Mouse (Mus musculus): ENCODE measurements at regions not wholly inside any gene's neighbourhood (a gene's known extent, or its start where the extent isn't known, plus 50 kb on each side); places are given as distances from the start of the nearest gene placed in this dataset.

DNA sequence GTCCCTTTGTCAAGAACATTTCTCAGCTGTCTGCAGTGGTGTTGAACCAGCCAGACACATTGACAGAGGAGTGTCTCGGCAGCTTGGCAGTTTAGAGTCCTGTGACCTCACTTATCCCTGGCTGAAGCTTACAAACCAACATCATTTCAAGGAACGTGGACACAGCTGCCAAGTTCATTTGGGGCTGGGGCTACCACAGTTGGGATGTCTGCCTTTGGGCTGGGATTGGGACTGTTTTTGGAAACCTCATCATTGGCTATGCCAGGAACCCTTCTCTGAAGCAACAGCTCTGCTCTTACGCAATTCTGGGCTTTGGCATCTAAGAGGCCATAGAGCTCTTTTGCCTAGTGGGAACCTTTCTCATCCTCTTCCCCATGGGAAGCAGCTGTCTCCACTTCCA is 200.4 kb downstream of the Gm15262 start:
- H3K4me1 ChIP-seq (replicated peaks; ENCODE audit: control insufficient read depth, insufficient read depth, low read length): no peaks in the 10 kb centered on the region
- H3K4me2 ChIP-seq (replicated peaks): no peak overlapping the region
- H3K36me3 ChIP-seq (replicated peaks; ENCODE audit: control insufficient read depth, insufficient read depth): no peaks in the 10 kb centered on the region
- no peak overlapping the region for H3K27ac ChIP-seq
- no peaks in the 10 kb centered on the region; the same call in 1 of the 2 replicates for H3K27me3 ChIP-seq (ENCODE audit: control insufficient read depth, insufficient read depth, low read length)
- whole genome bisulfite sequencing: 81% methylated on average over 3 of the region's 3 CpGs
- H3K9me3 ChIP-seq (ENCODE audit: control insufficient read depth, low read length): no peaks in the 10 kb centered on the region
- H3K9ac ChIP-seq: no peak overlapping the region
- H3K4me3 ChIP-seq (replicated peaks; ENCODE audit: low read length): no peak overlapping the region
- no peak for DNase-seq (ENCODE audit: low spot score)
- ATAC-seq (ENCODE audit: low FRiP score): no peak

- no peaks in the 10 kb centered on the region for H3K4me1 ChIP-seq (replicated peaks; ENCODE audit: control insufficient read depth, insufficient read depth, low read length)
- H3K9ac ChIP-seq: no peak overlapping the region
- 95% methylated on average over 1 of the region's 1 CpGs for WGBS
- H3K36me3 ChIP-seq (replicated peaks; ENCODE audit: control insufficient read depth, insufficient read depth): no peaks in the 10 kb centered on the region
- no peak for ATAC-seq (ENCODE audit: low FRiP score)
- no peak overlapping the region for H3K4me3 ChIP-seq (replicated peaks; ENCODE audit: low read length)
- H3K4me2 ChIP-seq (replicated peaks): no peak overlapping the region
- DNase-seq (ENCODE audit: low spot score): no peak
- no peaks in the 10 kb centered on the region for H3K9me3 ChIP-seq (ENCODE audit: control insufficient read depth, low read length)
- H3K27ac ChIP-seq: no peak overlapping the region
- H3K27me3 ChIP-seq (ENCODE audit: control insufficient read depth, insufficient read depth, low read length): peaks cover 48% of the 10 kb centered on the region
These were observed 205.5 kb upstream of the Rai2 start for GRCm38 (mm10) chrX:161511341-161511740.

- WGBS: 63% methylated on average over 3 of the region's 3 CpGs
- Histone ChIP-seq H3K36me3 (replicated peaks; ENCODE audit: control insufficient read depth, insufficient read depth) (no peaks in the 10 kb centered on the region), H3K4me3 (replicated peaks; ENCODE audit: low read length) (no peak overlapping the region), H3K9ac (no peak overlapping the region), H3K27me3 (ENCODE audit: control insufficient read depth, insufficient read depth, low read length) (peaks cover 44% of the 10 kb centered on the region), H3K9me3 (ENCODE audit: control insufficient read depth, low read length) (no peaks in the 10 kb centered on the region), H3K27ac (no peak overlapping the region), H3K4me2 (replicated peaks) (no peak overlapping the region), H3K4me1 (replicated peaks; ENCODE audit: control insufficient read depth, insufficient read depth, low read length) (no peaks in the 10 kb centered on the region)
- ATAC-seq (ENCODE audit: low FRiP score) (no peak), DNase-seq (ENCODE audit: low spot score) (no peak)
These were observed 193.2 kb upstream of the Rai2 start for GRCm38 (mm10) chrX:161523432-161524256.

DNA sequence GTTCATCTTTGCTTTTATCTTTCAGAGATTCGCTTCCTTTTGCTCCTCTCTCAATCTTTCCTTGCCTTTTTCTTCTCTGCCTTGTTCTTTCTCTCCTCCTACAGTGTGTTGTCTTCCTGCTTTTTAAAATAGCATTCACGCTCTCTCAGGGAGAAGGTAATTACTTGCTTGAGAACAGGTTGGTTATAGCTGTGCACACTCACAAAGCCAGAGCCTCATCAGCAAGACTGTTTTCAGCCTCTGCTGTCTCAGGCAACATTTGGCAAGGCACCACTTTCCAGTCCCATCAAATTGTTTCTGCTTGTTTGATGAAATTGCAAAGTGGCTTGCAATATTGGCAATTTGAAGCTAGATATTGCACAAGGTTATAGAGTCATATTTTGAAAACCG is 192.6 kb upstream of the Rai2 start:
- no peak for ATAC-seq (ENCODE audit: low FRiP score)
- no peak overlapping the region for H3K9ac ChIP-seq
- 66% methylated on average over 3 of the region's 3 CpGs for WGBS
- no peak overlapping the region for H3K4me3 ChIP-seq (replicated peaks; ENCODE audit: low read length)
- H3K36me3 ChIP-seq (replicated peaks; ENCODE audit: control insufficient read depth, insufficient read depth): no peaks in the 10 kb centered on the region
- no peak overlapping the region for H3K4me2 ChIP-seq (replicated peaks)
- H3K27ac ChIP-seq: no peak overlapping the region
- no peak for DNase-seq (ENCODE audit: low spot score)
- H3K27me3 ChIP-seq (ENCODE audit: control insufficient read depth, insufficient read depth, low read length): peaks cover 46% of the 10 kb centered on the region
- no peaks in the 10 kb centered on the region for H3K4me1 ChIP-seq (replicated peaks; ENCODE audit: control insufficient read depth, insufficient read depth, low read length)
- H3K9me3 ChIP-seq (ENCODE audit: control insufficient read depth, low read length): no peaks in the 10 kb centered on the region

DNA sequence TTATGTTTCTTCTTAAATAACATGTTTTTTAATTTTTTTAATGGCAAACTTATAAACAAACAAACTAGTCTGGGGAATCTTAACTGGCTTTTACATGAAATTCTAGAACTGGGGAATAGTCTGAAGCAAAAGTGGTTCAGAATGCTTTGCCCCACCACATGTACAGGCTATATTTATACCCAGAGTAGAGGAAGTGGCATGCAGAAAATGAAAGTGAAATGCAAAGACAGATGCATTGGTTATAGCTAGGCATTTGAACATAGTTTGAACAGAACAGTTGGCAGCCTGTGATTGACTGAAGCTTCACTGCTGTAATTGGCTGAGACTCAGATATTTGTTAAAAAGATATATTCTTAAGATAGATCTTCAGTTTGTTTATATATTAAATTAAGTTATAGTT is 179.6 kb upstream of the Rai2 start:
- Histone ChIP-seq H3K9me3 (ENCODE audit: control insufficient read depth, low read length) (no peaks in the 10 kb centered on the region), H3K4me1 (replicated peaks; ENCODE audit: control insufficient read depth, insufficient read depth, low read length) (no peaks in the 10 kb centered on the region), H3K36me3 (replicated peaks; ENCODE audit: control insufficient read depth, insufficient read depth) (no peaks in the 10 kb centered on the region), H3K9ac (no peak overlapping the region), H3K27me3 (ENCODE audit: control insufficient read depth, insufficient read depth, low read length) (peaks cover 28% of the 10 kb centered on the region), H3K4me3 (replicated peaks; ENCODE audit: low read length) (no peak overlapping the region), H3K4me2 (replicated peaks) (no peak overlapping the region), H3K27ac (no peak overlapping the region)
- ATAC-seq (ENCODE audit: low FRiP score) (no peak), DNase-seq (ENCODE audit: low spot score) (no peak)

- H3K27ac ChIP-seq: no peak overlapping the region
- DNase-seq (ENCODE audit: low spot score): no peak
- no peak overlapping the region for H3K4me2 ChIP-seq (replicated peaks)
- WGBS: 44% methylated on average over 5 of the region's 5 CpGs
- H3K27me3 ChIP-seq (ENCODE audit: control insufficient read depth, insufficient read depth, low read length): peaks cover 5% of the 10 kb centered on the region; the same call in 1 of the 2 replicates
- H3K9me3 ChIP-seq (ENCODE audit: control insufficient read depth, low read length): no peaks in the 10 kb centered on the region
- no peak for ATAC-seq (ENCODE audit: low FRiP score)
- H3K4me1 ChIP-seq (replicated peaks; ENCODE audit: control insufficient read depth, insufficient read depth, low read length): no peaks in the 10 kb centered on the region
- H3K9ac ChIP-seq: no peak overlapping the region
- H3K36me3 ChIP-seq (replicated peaks; ENCODE audit: control insufficient read depth, insufficient read depth): no peaks in the 10 kb centered on the region
- no peak overlapping the region for H3K4me3 ChIP-seq (replicated peaks; ENCODE audit: low read length)
These were observed 160.0 kb upstream of the Rai2 start for GRCm38 (mm10) chrX:161556896-161557295.

DNA sequence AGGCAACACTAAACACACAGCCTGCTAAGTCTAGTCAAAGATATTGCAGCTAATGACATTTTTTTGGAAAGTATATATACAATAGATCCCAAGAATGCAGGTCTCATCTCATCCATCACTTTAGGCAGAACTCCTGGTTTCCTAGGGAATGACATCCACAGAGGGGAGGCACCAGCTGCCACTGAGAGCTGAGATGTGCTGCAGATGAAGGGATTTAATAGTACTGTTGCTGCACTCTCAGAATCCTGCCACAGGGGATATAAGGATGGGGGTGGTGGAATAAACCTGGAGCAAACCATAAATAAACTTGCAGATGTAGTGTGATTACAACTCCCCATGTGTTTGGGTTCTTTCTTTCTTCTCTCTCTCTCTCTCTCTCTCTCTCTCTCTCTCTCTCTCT is 158.4 kb upstream of the Rai2 start:
- no peak overlapping the region for H3K4me2 ChIP-seq (replicated peaks)
- H3K4me1 ChIP-seq (replicated peaks; ENCODE audit: control insufficient read depth, insufficient read depth, low read length): no peaks in the 10 kb centered on the region
- DNase-seq (ENCODE audit: low spot score) (no peak), ATAC-seq (ENCODE audit: low FRiP score) (no peak)
- no peak overlapping the region for H3K4me3 ChIP-seq (replicated peaks; ENCODE audit: low read length)
- H3K27me3 ChIP-seq (ENCODE audit: control insufficient read depth, insufficient read depth, low read length): peaks cover 5% of the 10 kb centered on the region; the same call in 1 of the 2 replicates
- no peaks in the 10 kb centered on the region for H3K36me3 ChIP-seq (replicated peaks; ENCODE audit: control insufficient read depth, insufficient read depth)
- no peaks in the 10 kb centered on the region for H3K9me3 ChIP-seq (ENCODE audit: control insufficient read depth, low read length)
- no peak overlapping the region for H3K27ac ChIP-seq
- no peak overlapping the region for H3K9ac ChIP-seq

DNA sequence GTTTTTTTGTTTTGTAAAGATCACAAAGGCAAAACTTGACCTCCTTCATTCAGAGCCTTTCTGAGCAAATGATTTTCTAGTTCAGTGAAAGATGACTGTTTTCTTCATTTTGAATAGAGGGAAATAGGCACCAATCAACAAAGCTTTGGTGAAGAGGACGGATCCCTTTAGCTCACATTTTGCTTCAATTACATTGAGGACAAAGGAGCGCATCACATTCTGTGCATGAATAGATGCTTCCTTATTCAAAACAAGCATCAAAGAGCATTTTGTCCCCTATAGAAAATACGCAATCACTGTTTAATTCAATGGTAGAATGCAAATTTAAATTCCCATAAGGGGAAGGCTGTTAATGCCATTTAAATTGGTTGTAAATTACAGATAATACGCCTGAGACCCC is 150.4 kb upstream of the Rai2 start:
- 33% methylated on average over 4 of the region's 4 CpGs for WGBS
- DNase-seq (ENCODE audit: low spot score): no peak

DNA sequence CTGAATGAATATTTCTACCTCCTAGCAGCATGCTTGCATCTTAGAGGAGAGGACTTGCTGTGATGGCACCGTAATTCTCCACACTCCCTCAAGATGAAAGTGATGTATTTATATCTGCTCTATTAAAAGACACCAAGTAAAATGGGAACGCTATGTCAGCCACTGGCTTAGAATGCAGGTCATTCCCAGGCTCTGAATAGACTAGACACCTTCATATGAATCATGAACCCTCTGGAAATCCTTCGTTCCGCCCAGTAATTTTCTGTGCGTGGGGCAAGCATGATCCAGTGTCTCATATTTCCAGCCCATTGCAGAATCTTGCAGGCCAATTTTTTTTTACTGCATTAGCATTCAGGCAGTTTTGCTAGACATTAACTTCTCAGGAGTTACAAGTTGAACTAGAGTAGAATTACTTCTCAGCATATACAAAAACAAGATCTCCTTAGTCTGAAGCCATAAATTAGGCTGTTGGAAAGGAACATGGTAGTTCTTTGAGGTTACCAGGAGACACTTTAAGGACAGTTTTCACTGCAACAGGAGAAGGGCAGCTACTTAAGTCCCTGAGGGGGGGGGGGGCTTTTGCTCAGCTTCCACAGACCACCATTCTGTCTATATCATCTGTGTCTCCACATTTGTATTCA is 134.7 kb upstream of the Rai2 start:
- WGBS: 72% methylated on average over 5 of the region's 5 CpGs
- no peak for DNase-seq (ENCODE audit: low spot score)
- H3K27me3 ChIP-seq (ENCODE audit: control insufficient read depth, insufficient read depth, low read length): peaks cover 11% of the 10 kb centered on the region

More for the DNA sequence above, 150.4 kb upstream of the Rai2 start:
- Histone ChIP-seq H3K9me3 (ENCODE audit: control insufficient read depth, low read length) (no peaks in the 10 kb centered on the region), H3K27ac (no peak overlapping the region), H3K27me3 (ENCODE audit: control insufficient read depth, insufficient read depth, low read length) (peaks cover 11% of the 10 kb centered on the region; the same call in 1 of the 2 replicates), H3K9ac (no peak overlapping the region), H3K4me2 (replicated peaks) (no peak overlapping the region), H3K4me1 (replicated peaks; ENCODE audit: control insufficient read depth, insufficient read depth, low read length) (no peaks in the 10 kb centered on the region), H3K36me3 (replicated peaks; ENCODE audit: control insufficient read depth, insufficient read depth) (no peaks in the 10 kb centered on the region), H3K4me3 (replicated peaks; ENCODE audit: low read length) (no peak overlapping the region)
- ATAC-seq (ENCODE audit: low FRiP score): no peak

More for the DNA sequence above, 134.7 kb upstream of the Rai2 start:
- Histone ChIP-seq H3K27ac (no peak overlapping the region), H3K9ac (no peak overlapping the region), H3K4me3 (replicated peaks; ENCODE audit: low read length) (no peak overlapping the region), H3K9me3 (ENCODE audit: control insufficient read depth, low read length) (no peaks in the 10 kb centered on the region), H3K4me2 (replicated peaks) (no peak overlapping the region), H3K36me3 (replicated peaks; ENCODE audit: control insufficient read depth, insufficient read depth) (no peaks in the 10 kb centered on the region), H3K4me1 (replicated peaks; ENCODE audit: control insufficient read depth, insufficient read depth, low read length) (no peaks in the 10 kb centered on the region)
- ATAC-seq (ENCODE audit: low FRiP score): no peak

Measured in hindbrain, embryonic 14.5 days (tissue).